ENCODE assay signal across 8 mouse cellular contexts in the genomic region with DNA sequence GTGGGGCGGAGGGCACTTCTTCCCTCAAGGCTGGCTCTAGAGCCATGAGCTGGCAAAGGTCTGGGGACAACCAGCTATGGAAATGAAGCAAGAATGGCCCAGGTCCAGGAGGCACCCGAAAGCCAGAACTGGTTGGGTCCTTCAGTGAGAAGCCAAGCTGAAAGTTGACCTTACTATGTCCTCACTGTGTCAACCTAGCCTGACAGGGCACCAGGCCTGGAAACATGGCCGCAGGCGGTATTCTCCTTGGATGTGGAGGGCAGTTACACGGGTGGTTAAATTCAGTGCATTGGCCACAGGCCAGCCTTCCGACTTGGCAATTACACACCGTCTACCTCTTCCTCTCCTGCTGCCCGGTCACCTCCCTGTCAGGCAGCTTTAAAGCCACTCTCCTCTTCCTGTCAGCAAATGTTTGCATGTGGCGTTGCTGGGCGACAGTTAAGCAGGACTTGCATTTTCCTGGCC.
DNase-seq lines count a peak whose midpoint lies in the region; ATAC-seq and TF ChIP-seq lines count a peak whose summit lies in the region.

No protein-coding gene starts in this region.

- 45% methylated on average over 10 of the region's 10 CpGs for WGBS in lung, embryonic 16.5 days
- 53% methylated on average over 10 of the region's 10 CpGs for WGBS in lung, adult 2 months
- 66% methylated on average over 10 of the region's 10 CpGs for WGBS in stomach, postnatal 0 days
- 83% methylated on average over 10 of the region's 10 CpGs for WGBS in forebrain, embryonic 13.5 days
- 41% methylated on average over 10 of the region's 10 CpGs for WGBS in thymus, adult 2 months

- no peaks in the 10 kb centered on the region for H3K27me3 ChIP-seq in lung, embryonic 16.5 days (ENCODE audit: control insufficient read depth, insufficient read depth, low read depth, low read length)
- no peaks in the 10 kb centered on the region for H3K27me3 ChIP-seq in stomach, postnatal 0 days (ENCODE audit: control insufficient read depth, insufficient read depth, low read length)
- H3K27me3 ChIP-seq in forebrain, embryonic 13.5 days = no peaks in the 10 kb centered on the region
- no peaks in the 10 kb centered on the region for H3K27me3 ChIP-seq in thymus, adult 2 months (ENCODE audit: control insufficient read depth, insufficient read depth, low read length)

- no peak for TF ChIP-seq CTCF in lung, adult 2 months (IDR thresholded peaks at IDR 0.05; ENCODE audit: insufficient read depth, low read length)
- TF ChIP-seq CTCF in stomach, postnatal 0 days (IDR thresholded peaks at IDR 0.05; ENCODE audit: low read depth) = no peak
- no peak for TF ChIP-seq CTCF in thymus, adult 2 months (IDR thresholded peaks at IDR 0.05; ENCODE audit: borderline replicate concordance, control insufficient read depth, extremely low read depth, insufficient read depth, low read length, poor library complexity)

- no peak for TF ChIP-seq EP300 in stomach, postnatal 0 days (optimal IDR thresholded peaks at IDR 0.05)

- no peak overlapping the region for H3K4me3 ChIP-seq in lung, embryonic 16.5 days (ENCODE audit: low read length)
- no peak overlapping the region for H3K4me3 ChIP-seq in lung, adult 2 months (replicated peaks; ENCODE audit: extremely low read depth, low read depth, low read length)
- no peak overlapping the region for H3K4me3 ChIP-seq in stomach, postnatal 0 days (ENCODE audit: low read depth, low read length)
- H3K4me3 ChIP-seq in forebrain, embryonic 13.5 days = no peak overlapping the region
- H3K4me3 ChIP-seq in thymus, adult 2 months (ENCODE audit: control insufficient read depth, insufficient read depth, low read length) = no peak overlapping the region

- H3K9me3 ChIP-seq in lung, embryonic 16.5 days (ENCODE audit: control insufficient read depth, low read length) = no peaks in the 10 kb centered on the region
- no peaks in the 10 kb centered on the region for H3K9me3 ChIP-seq in stomach, postnatal 0 days (ENCODE audit: control insufficient read depth, low read length)
- H3K9me3 ChIP-seq in forebrain, embryonic 13.5 days (replicated peaks) = no peaks in the 10 kb centered on the region

- no peak overlapping the region for H3K9ac ChIP-seq in lung, embryonic 16.5 days (ENCODE audit: low read length)
- H3K9ac ChIP-seq in stomach, postnatal 0 days (ENCODE audit: low read length) = no peak overlapping the region
- no peak overlapping the region for H3K9ac ChIP-seq in forebrain, embryonic 13.5 days

- H3K36me3 ChIP-seq in lung, embryonic 16.5 days (ENCODE audit: control insufficient read depth, insufficient read depth, low read length) = no peaks in the 10 kb centered on the region
- H3K36me3 ChIP-seq in stomach, postnatal 0 days (ENCODE audit: control insufficient read depth, insufficient read depth, low read length) = no peaks in the 10 kb centered on the region
- H3K36me3 ChIP-seq in forebrain, embryonic 13.5 days (ENCODE audit: poor library complexity, severe bottlenecking) = no peaks in the 10 kb centered on the region
- H3K36me3 ChIP-seq in thymus, adult 2 months (ENCODE audit: control insufficient read depth, insufficient read depth, low read length) = no peaks in the 10 kb centered on the region

- 0 out of 2 replicates have a peak, but pooled peaks cover 3% of the 10 kb centered on the region for H3K4me1 ChIP-seq in lung, embryonic 16.5 days (replicated peaks; ENCODE audit: control insufficient read depth, insufficient read depth, low read length)
- H3K4me1 ChIP-seq in lung, adult 2 months (ENCODE audit: control insufficient read depth, insufficient read depth, low read length) = no peaks in the 10 kb centered on the region
- no peaks in the 10 kb centered on the region for H3K4me1 ChIP-seq in stomach, postnatal 0 days (replicated peaks; ENCODE audit: control insufficient read depth, insufficient read depth)
- H3K4me1 ChIP-seq in forebrain, embryonic 13.5 days = no peaks in the 10 kb centered on the region
- H3K4me1 ChIP-seq in thymus, adult 2 months (replicated peaks; ENCODE audit: control insufficient read depth, insufficient read depth, low read length) = no peaks in the 10 kb centered on the region

- no peak for TF ChIP-seq POLR2A in lung, adult 2 months (IDR thresholded peaks at IDR 0.05; ENCODE audit: borderline replicate concordance, extremely low read depth, low read depth, low read length)
- TF ChIP-seq POLR2A in thymus, adult 2 months (IDR thresholded peaks at IDR 0.05; ENCODE audit: control insufficient read depth, extremely low read depth, insufficient read depth, low read length, poor library complexity) = no peak

- no peak overlapping the region for H3K4me2 ChIP-seq in lung, embryonic 16.5 days (ENCODE audit: low read depth, low read length)
- no peak overlapping the region for H3K4me2 ChIP-seq in stomach, postnatal 0 days (replicated peaks; ENCODE audit: low read depth)
- no peak overlapping the region for H3K4me2 ChIP-seq in forebrain, embryonic 13.5 days

- no peak for DNase-seq in lung, adult 2 months
- DNase-seq in forelimb bud, embryonic 11.5 days (ENCODE audit: low read depth, low spot score) = peak; percentile 13
- DNase-seq in stomach, postnatal 0 days (ENCODE audit: low spot score) = peak; percentile 14
- DNase-seq in thymus, adult 2 months = no peak

- no peak overlapping the region for H3K27ac ChIP-seq in lung, embryonic 16.5 days (ENCODE audit: low read length)
- H3K27ac ChIP-seq in stomach, postnatal 0 days (replicated peaks) = no peak overlapping the region
- H3K27ac ChIP-seq in forebrain, embryonic 13.5 days = no peak overlapping the region
- H3K27ac ChIP-seq in thymus, adult 2 months (ENCODE audit: control insufficient read depth, insufficient read depth, low read length) = no peak overlapping the region

- ATAC-seq in lung, embryonic 16.5 days (ENCODE audit: low read depth) = peak; percentile 70
- ATAC-seq in hematopoietic stem cell, adult 5-6 weeks (replicated peaks in 1 of 2; ENCODE audit: insufficient read depth in 1 of 2, low FRiP score in 2 of 2, low TSS enrichment in 1 of 2, low read depth in 1 of 2, poor library complexity in 2 of 2, severe bottlenecking in 2 of 2) = peak; percentile 75 to 89
- no peak for ATAC-seq in stomach, postnatal 0 days (ENCODE audit: low FRiP score, low TSS enrichment)
- ATAC-seq in forebrain, embryonic 13.5 days = no peak
- no peak for ATAC-seq in CD4-positive, CD25-positive, alpha-beta regulatory T cell, adult 4 months

Comparison
In these comparisons a context has a peak if more than half of its experiments do, and no peak if none do; other contexts are left out.
1. ATAC-seq: peak in lung, embryonic 16.5 days (single experiment) and hematopoietic stem cell, adult 5-6 weeks (2 of 2); none in stomach, postnatal 0 days (single experiment), forebrain, embryonic 13.5 days (single experiment) and CD4-positive, CD25-positive, alpha-beta regulatory T cell, adult 4 months (single experiment).
2. DNase-seq: peak in forelimb bud, embryonic 11.5 days (single experiment) and stomach, postnatal 0 days (single experiment); none in lung, adult 2 months (single experiment) and thymus, adult 2 months (single experiment).